Mouse (Mus musculus) C2C12 (cell line): ENCODE measurements around the gene Rhof.

Experiments used
- CTCF ChIP-seq: IDR thresholded peaks from one replicate; pipeline ENCODE4 v1.5.1; 2011; ENCODE audit not compliant: control insufficient read depth, insufficient read depth, insufficient read length
- FOSL1 ChIP-seq: IDR thresholded peaks from one replicate; pipeline ENCODE4 v1.8.0; 2011; ENCODE audit warnings: mild to moderate bottlenecking, low read length; ENCODE audit not compliant: poor library complexity, insufficient read depth, severe bottlenecking
- MAX ChIP-seq: IDR thresholded peaks from one replicate; pipeline ENCODE4 v1.6.1; 2011; ENCODE audit warnings: mild to moderate bottlenecking, control low read depth
- MYOG ChIP-seq: IDR thresholded peaks from one replicate; pipeline ENCODE4 v1.6.1; 2011; ENCODE audit not compliant: control insufficient read depth, insufficient read length; ENCODE audit errors: extremely low read depth
- USF1 ChIP-seq: IDR thresholded peaks from one replicate; pipeline ENCODE4 v1.6.1; 2011; ENCODE audit warnings: low read depth, mild to moderate bottlenecking, control low read depth, moderate library complexity

GRCm38 (mm10) chr5:123160341-123160740, 27.8 kb upstream of the Rhof start:
- TF ChIP-seq CTCF: no peak
- TF ChIP-seq MYOG: no peak
- TF ChIP-seq USF1: no peak
- no peak for TF ChIP-seq FOSL1
- no peak for TF ChIP-seq MAX
